Mouse (Mus musculus) heart, adult 18-20 months (tissue): ENCODE measurements at regions not wholly inside any gene's neighbourhood (a gene's known extent, or its start where the extent isn't known, plus 50 kb on each side); places are given as distances from the start of the nearest gene placed in this dataset.
"Not testable (repeated sequence)": the region's sequence is repeated elsewhere in the genome, so short reads cannot be mapped to it uniquely, and the experiment has no call there.

ENCODE experiments used
- DNase-seq, 2 experiments: peaks; one replicate each; pipeline ENCODE4 v3.0.0; 2021 to 2022; ENCODE audit warnings: mixed read lengths in 1 of 2

DNA sequence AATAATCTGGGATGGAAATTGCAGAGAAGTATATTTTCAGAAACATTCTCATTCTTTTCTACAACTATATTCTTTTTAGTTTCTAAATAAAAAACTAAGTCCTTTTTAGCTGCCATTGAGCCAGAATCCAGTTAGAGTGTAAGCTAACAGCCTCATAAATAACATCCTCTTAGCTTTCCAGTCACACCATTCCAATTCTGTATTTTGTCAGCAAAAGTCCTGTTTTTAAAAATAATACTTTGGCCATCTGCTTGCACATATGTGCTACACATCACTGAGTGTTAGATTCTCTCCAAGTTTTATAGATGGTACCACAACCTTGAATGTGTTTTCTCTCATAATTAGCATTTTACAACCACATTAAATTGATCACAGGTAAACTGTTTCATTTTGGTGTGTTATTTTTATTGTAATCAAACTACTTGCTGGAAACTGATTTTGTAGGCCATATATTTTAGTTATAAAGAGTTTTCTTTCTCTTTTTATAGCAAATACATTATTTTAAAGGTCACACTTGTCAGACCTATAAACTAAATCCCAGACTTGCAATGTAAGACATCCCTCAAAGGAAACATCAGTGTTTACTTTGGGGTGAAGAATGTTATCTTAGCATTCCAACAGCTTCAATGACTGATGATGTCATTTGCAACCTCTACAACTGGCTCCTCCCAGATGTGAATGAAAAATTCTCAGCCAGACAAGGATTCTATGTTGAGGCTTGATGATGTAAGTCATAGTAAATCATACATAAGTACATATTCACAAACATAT is 1878.9 kb upstream of the Flrt2 start:
- no peak for DNase-seq

GRCm38 (mm10) chr12:93850944-93851520 is 1841.0 kb upstream of the Flrt2 start:
- no peak for DNase-seq

- DNase-seq: no peak
Measured at GRCm38 (mm10) chr12:93851660-93852059, 1840.4 kb upstream of the Flrt2 start.

GRCm38 (mm10) chr12:93885946-93886345 is 1806.1 kb upstream of the Flrt2 start:
- DNase-seq: no peak

DNA sequence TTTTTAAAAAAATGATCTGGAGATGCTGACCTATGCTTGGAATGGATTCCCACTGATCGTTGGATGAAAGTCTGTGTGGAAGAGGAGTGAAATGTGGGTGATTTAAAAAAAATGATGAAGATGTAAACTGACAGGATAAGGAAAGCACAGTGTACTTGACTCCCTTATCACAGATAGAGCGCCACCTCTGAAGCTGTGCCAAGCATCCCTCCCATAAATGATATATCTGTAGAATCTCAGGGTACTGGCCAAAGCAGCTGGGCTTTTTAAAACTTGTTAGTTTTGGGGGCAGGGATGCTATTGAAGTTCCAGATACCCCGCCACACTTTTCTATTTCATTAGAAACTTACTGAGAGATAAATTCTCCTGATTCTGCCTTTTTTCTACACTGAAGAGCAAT is 1801.9 kb upstream of the Flrt2 start:
- DNase-seq: peak in 1 of 2 experiments; percentile 8

- not testable (repeated sequence) for DNase-seq
Measured at GRCm38 (mm10) chr12:93928541-93929238, 1763.3 kb upstream of the Flrt2 start.

DNA sequence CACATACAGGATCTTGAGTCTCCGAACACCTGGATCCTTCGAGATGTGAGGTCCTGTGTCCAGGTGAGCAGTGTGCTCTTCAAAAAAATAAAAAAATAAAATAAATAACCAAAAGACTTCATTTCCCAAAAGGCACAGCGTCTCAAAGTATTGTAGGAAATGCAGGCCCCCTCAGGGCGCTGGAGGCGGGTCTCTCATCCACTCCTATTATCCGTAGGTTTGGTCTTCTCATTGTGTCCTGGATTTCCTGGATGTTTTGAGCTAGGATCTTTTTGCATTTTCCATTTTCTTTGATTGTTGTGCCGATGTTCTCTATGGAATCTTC is 1762.8 kb upstream of the Flrt2 start:
- DNase-seq: not testable (repeated sequence)

- DNase-seq: not testable (repeated sequence)
Measured at GRCm38 (mm10) chr12:93930242-93930641, 1761.8 kb upstream of the Flrt2 start.

DNA sequence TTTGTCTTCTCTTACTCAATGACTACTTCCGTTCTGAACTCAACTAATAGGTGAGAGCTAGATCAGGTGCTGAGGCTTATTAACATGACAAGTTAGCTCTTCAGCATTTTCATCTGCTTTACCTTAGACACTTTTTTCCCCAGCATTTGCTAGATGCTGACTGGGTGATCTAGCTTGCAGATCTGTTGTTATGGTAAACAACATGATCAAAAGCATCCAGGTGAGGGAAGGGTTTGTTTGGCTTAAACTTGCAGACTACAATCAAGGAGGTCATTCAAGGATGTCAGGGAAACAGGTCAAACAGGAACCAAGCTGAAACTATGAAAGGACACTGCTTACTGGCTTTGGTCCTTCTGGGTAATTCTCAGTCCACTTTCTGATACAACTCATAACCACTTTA is 1731.2 kb upstream of the Flrt2 start:
- DNase-seq: no peak

DNA sequence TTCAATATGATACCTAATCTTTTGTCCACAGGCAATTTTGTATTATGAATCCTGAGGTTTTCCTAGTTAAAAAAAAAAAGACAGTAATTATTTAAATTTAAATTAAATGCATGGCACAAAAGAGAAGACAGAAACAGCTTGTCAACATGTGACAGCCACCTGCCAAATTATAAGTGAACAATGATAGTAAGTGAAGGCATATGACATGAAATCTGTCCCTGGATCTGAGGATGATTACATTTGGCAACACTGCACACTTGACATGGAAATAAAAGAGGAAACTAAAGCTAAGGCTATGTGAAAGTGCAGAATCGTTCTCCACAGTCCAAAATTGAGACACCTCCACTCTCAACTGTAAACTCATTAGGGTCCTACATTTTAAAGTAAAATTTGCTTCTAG is 1710.7 kb upstream of the Flrt2 start:
- DNase-seq: no peak

- no peak for DNase-seq
Measured at GRCm38 (mm10) chr12:93991531-93991930, 1700.5 kb upstream of the Flrt2 start.

GRCm38 (mm10) chr12:93993875-93994274 is 1698.2 kb upstream of the Flrt2 start:
- no peak for DNase-seq

DNA sequence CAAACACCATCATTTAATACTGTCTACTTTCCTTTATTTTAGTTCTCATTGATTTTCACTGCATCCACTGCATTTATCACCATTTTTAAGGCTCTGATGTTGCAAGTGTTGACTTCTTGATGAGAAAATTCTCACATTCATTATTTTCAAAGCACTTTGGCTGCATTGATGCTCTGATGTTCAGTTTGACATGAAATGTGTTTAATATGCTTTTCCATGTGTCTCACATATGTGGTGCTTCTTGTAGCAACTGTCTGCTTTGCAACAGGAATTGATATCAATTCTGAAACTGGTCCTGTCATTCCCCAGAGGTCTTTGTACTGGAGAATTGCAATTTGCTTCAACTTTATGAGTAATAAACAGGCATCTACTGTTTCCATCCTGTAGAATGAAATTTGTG is 1676.1 kb upstream of the Flrt2 start:
- no peak for DNase-seq

GRCm38 (mm10) chr12:94031364-94031763 is 1660.7 kb upstream of the Flrt2 start:
- DNase-seq: no peak

DNA sequence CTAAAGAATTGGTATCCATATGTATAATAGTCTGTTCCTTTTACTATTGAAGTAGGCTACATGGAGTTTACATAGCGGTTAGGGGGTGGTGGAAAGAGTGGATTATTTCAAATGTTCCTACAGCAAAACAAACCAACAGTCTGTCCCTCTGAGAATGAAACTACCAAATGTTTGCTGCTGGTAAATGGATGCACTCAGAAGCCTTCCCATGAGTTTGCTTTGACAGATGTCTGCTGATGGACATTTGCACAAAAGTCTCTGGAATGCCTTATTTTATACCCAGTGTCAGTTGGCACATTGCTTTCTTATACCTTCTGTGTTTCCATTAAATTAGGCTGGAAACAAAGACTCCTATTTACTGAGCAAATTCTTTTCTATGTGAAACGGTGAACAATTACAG is 1644.1 kb upstream of the Flrt2 start:
- DNase-seq: no peak

DNA sequence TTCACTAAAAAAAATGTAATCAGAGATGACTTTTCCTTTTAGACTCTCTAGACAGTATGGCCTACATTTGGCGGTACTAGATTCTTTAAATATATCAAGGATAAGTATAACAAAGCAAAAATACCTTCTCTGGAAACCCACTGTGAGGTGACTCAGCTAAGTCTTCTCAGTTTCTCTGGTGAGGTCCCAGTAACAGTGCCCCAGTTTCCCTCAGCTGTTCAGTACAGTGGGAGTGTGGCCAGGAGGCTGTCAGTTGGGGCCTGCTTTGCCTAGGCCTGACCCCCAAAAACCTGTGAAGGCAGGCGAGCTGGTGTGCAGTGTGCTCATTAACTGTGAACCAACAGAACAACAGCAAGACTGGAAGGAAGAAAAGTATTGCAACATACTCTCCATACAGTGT is 1634.3 kb upstream of the Flrt2 start:
- DNase-seq: no peak

GRCm38 (mm10) chr12:94059641-94060040 is 1632.4 kb upstream of the Flrt2 start:
- DNase-seq: no peak

DNA sequence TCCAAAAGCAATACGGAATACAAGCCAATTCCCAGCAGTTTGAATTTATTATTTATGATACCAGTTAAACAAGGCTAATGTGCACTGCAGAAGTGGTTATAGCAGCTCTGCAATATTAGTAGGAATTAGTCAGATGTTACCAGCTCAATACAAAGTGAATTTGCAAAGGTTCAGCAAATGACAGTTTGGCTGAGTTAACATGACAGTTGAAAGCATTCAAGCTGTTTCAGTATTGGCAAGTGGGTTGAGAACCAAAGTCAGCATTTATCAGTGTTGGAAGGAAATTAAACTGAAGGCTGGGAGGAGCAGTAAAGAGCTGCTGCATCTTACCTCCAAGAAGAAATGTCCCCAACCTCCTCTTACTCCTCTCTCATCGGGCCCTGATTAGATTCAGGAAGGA is 1631.7 kb upstream of the Flrt2 start:
- DNase-seq: no peak

- DNase-seq: peak in 1 of 2 experiments; percentile 4
Measured at GRCm38 (mm10) chr12:94066444-94067152, 1625.4 kb upstream of the Flrt2 start.

DNA sequence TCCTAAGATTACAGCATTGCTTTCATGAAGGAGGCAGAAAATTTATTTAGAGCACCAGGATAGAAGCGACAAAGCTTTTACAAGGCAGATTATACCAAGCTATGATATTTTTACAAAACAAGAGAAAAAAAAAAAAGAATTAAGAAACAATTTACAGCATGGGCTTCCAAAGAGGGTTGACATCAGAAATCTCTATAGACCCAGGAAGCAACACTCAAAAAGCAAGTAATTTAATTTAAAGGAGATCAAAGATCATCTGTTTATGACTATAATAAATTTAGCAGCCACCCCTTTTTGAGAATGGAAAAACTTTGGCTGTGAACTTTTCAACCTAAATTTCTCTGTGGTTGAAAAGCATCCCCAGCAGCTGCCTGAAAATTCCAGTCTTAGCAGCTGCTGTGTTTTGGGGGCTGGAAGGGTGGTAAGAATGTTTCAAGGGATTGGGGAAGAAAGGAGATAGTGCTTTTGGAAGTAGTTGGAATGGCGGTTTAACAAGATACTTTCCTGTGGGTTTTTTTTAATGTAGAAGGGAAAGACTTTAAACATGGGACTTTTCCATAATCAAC is 1621.0 kb upstream of the Flrt2 start:
- no peak for DNase-seq

DNA sequence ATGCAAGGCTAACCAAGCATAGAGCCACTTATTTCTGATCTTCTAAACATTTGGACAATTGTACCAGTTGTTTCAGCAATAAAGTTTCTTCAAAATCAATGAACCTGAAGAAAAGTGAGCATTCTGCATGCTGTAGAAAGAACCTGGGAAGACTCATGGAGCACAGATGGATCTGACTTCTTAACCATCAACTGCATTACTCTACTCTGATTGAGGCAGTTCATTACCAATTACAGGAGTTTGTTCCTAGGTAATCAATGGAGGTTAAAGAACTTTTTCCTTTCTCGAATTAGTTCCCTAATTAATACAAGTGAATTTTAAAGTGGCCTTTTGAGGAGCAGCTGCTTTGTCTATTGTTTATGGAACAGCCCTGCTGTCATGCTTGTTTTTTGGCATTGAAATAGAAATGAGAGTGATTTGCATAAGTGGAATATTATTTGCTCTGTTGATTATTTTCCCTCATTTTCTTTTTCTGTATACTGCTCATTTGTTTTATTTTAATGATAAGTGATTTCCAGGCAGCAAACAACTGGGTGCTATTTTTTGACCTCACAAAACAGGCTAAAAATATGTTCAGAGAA is 1586.4 kb upstream of the Flrt2 start:
- DNase-seq: no peak

- DNase-seq: peak; percentile 12 to 38
Measured at GRCm38 (mm10) chr12:94150143-94150542, 1541.9 kb upstream of the Flrt2 start.
